Mouse (Mus musculus) kidney, embryonic 14.5 days (tissue): Measurements from ENCODE around the gene Tbc1d2b. TPM values are rescaled to one million over a fixed set of nuclear protein-coding genes. Genes with fewer than 3 reads are reported as not detected.
A peak's percentile ranks its signal among the peaks of the same experiment; 100 is the strongest.

ENCODE experiments used
- ATAC-seq: fragments of 200-750 bp; cut with Nextera tagmentation; 2 replicates; pipeline ENCODE4 v1.8.0; 2017; ENCODE audit warnings: moderate number of reproducible peaks, mild to moderate bottlenecking, moderate TSS enrichment, moderate library complexity; ENCODE audit not compliant: low FRiP score, low TSS enrichment
- H3K27ac ChIP-seq: fragments of 300-500 bp; sonication (generic); 2 replicates; pipeline ENCODE4 v1.5.1; 2014; ENCODE audit warnings: low read depth, mild to moderate bottlenecking, low read length, moderate library complexity, mixed read lengths
- H3K27me3 ChIP-seq: fragments of 300-500 bp; sonication (generic); 2 replicates; pipeline ENCODE4 v1.6.1; 2014; ENCODE audit warnings: mild to moderate bottlenecking, low read length; ENCODE audit not compliant: control insufficient read depth, insufficient read depth
- H3K36me3 ChIP-seq: fragments of 300-500 bp; sonication (generic); 2 replicates; pipeline ENCODE4 v1.6.1; 2014; ENCODE audit warnings: low read length, mixed read lengths; ENCODE audit not compliant: control insufficient read depth, insufficient read depth
- H3K4me1 ChIP-seq: fragments of 300-500 bp; sonication (generic); 2 replicates; pipeline ENCODE4 v1.6.1; 2014; ENCODE audit warnings: low read length, mixed read lengths; ENCODE audit not compliant: control insufficient read depth, insufficient read depth
- H3K4me2 ChIP-seq: fragments of 300-500 bp; sonication (generic); replicated peaks from 2 replicates; pipeline ENCODE4 v1.6.1; 2014; ENCODE audit warnings: low read depth, mild to moderate bottlenecking, low read length
- H3K4me3 ChIP-seq: fragments of 300-500 bp; sonication (generic); 2 replicates; pipeline ENCODE4 v1.5.1; 2014; ENCODE audit warnings: mild to moderate bottlenecking, low read length
- H3K9ac ChIP-seq: fragments of 300-500 bp; sonication (generic); 2 replicates; pipeline ENCODE4 v1.6.1; 2014; ENCODE audit warnings: low read depth, mild to moderate bottlenecking, low read length, moderate library complexity
- H3K9me3 ChIP-seq: fragments of 300-500 bp; sonication (generic); 2 replicates; pipeline ENCODE4 v1.6.1; 2016; ENCODE audit warnings: low read length; ENCODE audit not compliant: control insufficient read depth
- WGBS: fragments of 180-500 bp; shearing (Covaris S2); extraction: QIAGEN DNeasy Blood & Tissue Kit; methylation state at CpG from one replicate; pipeline ENCODE4 v1.1.7; 2014; 5-methylcytosine and 5-hydroxymethylcytosine counted together
- polyA plus RNA-seq: library from polyadenylated mRNA; unstranded; fragments of >200 nt; fragmentation: Nextera tagmentation; extraction: Ambion mirVana; gene quantifications from 2 replicates; pipeline ENCODE4 v1.2.1, GENCODE M21; 2014

Tbc1d2b gene
- polyA plus RNA-seq, 1 experiment from 2014 or later = 14.7 TPM

GRCm38 (mm10) chr9:90184116-90184515 is 86.5 kb downstream of the Tbc1d2b start:
- no peak overlapping the region for H3K27ac ChIP-seq
- H3K9ac ChIP-seq = peak overlapping the region; percentile 7; the same call in 1 of the 2 replicates
- H3K4me2 ChIP-seq = no peak overlapping the region

GRCm38 (mm10) chr9:90183550-90183949 is 87.1 kb downstream of the Tbc1d2b start:
- H3K36me3 ChIP-seq = peaks cover 7% of the 10 kb centered on the region; the same call in 1 of the 2 replicates
- H3K27ac ChIP-seq = no peak overlapping the region
- 78% methylated on average over 3 of the region's 3 CpGs for WGBS
- no peak overlapping the region for H3K9ac ChIP-seq
- H3K4me3 ChIP-seq = no peak overlapping the region
- ATAC-seq = no peak
- no peak overlapping the region for H3K4me2 ChIP-seq
- H3K9me3 ChIP-seq = no peaks in the 10 kb centered on the region
- H3K4me1 ChIP-seq = peaks cover 4% of the 10 kb centered on the region; the same call in 1 of the 2 replicates
- no peaks in the 10 kb centered on the region for H3K27me3 ChIP-seq

More at GRCm38 (mm10) chr9:90184116-90184515, 86.5 kb downstream of the Tbc1d2b start:
- peaks cover 11% of the 10 kb centered on the region; the same call in 1 of the 2 replicates for H3K36me3 ChIP-seq
- H3K27me3 ChIP-seq = no peaks in the 10 kb centered on the region
- H3K4me3 ChIP-seq = no peak overlapping the region
- H3K4me1 ChIP-seq = peaks cover 4% of the 10 kb centered on the region; the same call in 1 of the 2 replicates
- 0 out of 2 replicates have a peak, but pooled peaks have one; percentile 8 for ATAC-seq
- 52% methylated on average over 8 of the region's 8 CpGs for WGBS
- H3K9me3 ChIP-seq = no peaks in the 10 kb centered on the region

- Histone ChIP-seq H3K9ac (0 out of 2 replicates have a peak overlapping the region, but pooled peaks have one; percentile 7), H3K4me1 (peaks cover 4% of the 10 kb centered on the region; the same call in 1 of the 2 replicates), H3K9me3 (no peaks in the 10 kb centered on the region), H3K4me3 (no peak overlapping the region), H3K4me2 (no peak overlapping the region), H3K36me3 (peaks cover 7% of the 10 kb centered on the region; the same call in 1 of the 2 replicates), H3K27ac (no peak overlapping the region), H3K27me3 (no peaks in the 10 kb centered on the region)
- ATAC-seq = no peak
- 76% methylated on average over 18 of the region's 18 CpGs for WGBS
These were observed 87.8 kb downstream of the Tbc1d2b start for GRCm38 (mm10) chr9:90182636-90183421.

GRCm38 (mm10) chr9:90181656-90182388 is 88.8 kb downstream of the Tbc1d2b start:
- ATAC-seq = no peak
- Histone ChIP-seq H3K9me3 (no peaks in the 10 kb centered on the region), H3K27me3 (no peaks in the 10 kb centered on the region), H3K4me1 (peaks cover 4% of the 10 kb centered on the region; the same call in 1 of the 2 replicates), H3K9ac (0 out of 2 replicates have a peak overlapping the region, but pooled peaks have one; percentile 7), H3K27ac (no peak overlapping the region), H3K36me3 (peaks cover 7% of the 10 kb centered on the region; the same call in 1 of the 2 replicates), H3K4me2 (no peak overlapping the region), H3K4me3 (no peak overlapping the region)
- WGBS = 72% methylated on average over 6 of the region's 6 CpGs

DNA sequence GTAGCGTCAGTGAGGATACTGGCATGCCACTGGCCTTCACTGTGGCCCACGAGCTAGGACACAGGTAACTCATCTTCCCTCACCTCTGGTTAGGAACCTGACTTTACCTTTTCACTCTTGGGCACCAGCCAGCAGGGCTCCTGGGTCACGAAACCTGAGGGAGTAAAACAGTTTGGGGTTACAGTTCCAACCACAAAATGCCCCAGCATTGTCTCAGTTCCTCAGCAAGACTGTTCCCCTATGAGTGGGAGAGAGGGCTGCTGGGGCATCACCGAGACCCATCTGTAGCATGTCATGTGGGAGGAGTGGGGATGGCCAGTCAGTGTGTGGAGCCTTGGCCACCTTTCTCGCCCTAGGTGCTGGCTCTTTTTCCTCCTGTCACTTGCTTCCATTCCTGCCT is 91.2 kb downstream of the Tbc1d2b start:
- H3K4me2 ChIP-seq = no peak overlapping the region
- WGBS = 73% methylated on average over 5 of the region's 5 CpGs
- no peaks in the 10 kb centered on the region for H3K9me3 ChIP-seq
- peaks cover 4% of the 10 kb centered on the region; the same call in 1 of the 2 replicates for H3K4me1 ChIP-seq
- H3K4me3 ChIP-seq = no peak overlapping the region
- no peak overlapping the region for H3K27ac ChIP-seq
- H3K27me3 ChIP-seq = no peaks in the 10 kb centered on the region
- no peak for ATAC-seq
- no peak overlapping the region for H3K9ac ChIP-seq
- peaks cover 9% of the 10 kb centered on the region; the same call in 1 of the 2 replicates for H3K36me3 ChIP-seq

DNA sequence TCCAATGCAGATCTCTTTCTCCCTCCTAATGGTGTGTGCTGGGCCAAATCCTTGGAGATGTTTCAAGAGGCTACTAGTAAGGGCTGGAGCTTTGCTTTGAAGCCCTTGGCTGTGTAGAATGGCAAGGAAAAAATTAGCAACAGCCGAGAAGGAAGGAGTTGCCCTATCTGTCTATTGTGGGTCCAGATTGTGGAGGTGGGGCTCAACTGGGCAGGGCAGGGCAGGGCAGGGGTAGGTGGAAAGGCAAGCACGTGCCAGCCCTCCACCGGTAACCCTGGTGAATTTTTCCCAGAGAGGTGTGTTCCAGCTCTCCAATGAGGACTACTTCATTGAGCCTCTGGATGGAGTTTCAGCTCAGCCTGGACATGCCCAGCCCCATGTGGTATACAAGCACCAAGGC is 97.3 kb downstream of the Tbc1d2b start:
- no peaks in the 10 kb centered on the region for H3K9me3 ChIP-seq
- no peak for ATAC-seq
- WGBS = 94% methylated on average over 3 of the region's 3 CpGs

GRCm38 (mm10) chr9:90172528-90173321 is 97.9 kb downstream of the Tbc1d2b start:
- no peak for ATAC-seq
- Histone ChIP-seq H3K9me3 (no peaks in the 10 kb centered on the region), H3K9ac (no peak overlapping the region), H3K27me3 (no peaks in the 10 kb centered on the region), H3K4me1 (no peaks in the 10 kb centered on the region), H3K4me3 (no peak overlapping the region), H3K4me2 (no peak overlapping the region), H3K36me3 (peaks cover 8% of the 10 kb centered on the region; the same call in 1 of the 2 replicates), H3K27ac (no peak overlapping the region)
- whole genome bisulfite sequencing = 84% methylated on average over 8 of the region's 8 CpGs

More for the DNA sequence above, 97.3 kb downstream of the Tbc1d2b start:
- Histone ChIP-seq H3K27me3 (no peaks in the 10 kb centered on the region), H3K4me2 (no peak overlapping the region), H3K36me3 (peaks cover 13% of the 10 kb centered on the region; the same call in 1 of the 2 replicates), H3K4me1 (no peaks in the 10 kb centered on the region), H3K9ac (no peak overlapping the region), H3K27ac (no peak overlapping the region), H3K4me3 (no peak overlapping the region)

- H3K4me1 ChIP-seq = no peaks in the 10 kb centered on the region
- H3K9me3 ChIP-seq = no peaks in the 10 kb centered on the region
- no peak overlapping the region for H3K4me3 ChIP-seq
- WGBS = 97% methylated on average over 19 of the region's 19 CpGs
- H3K27ac ChIP-seq = no peak overlapping the region
- no peak overlapping the region for H3K9ac ChIP-seq
- ATAC-seq = no peak
- H3K4me2 ChIP-seq = no peak overlapping the region
- no peaks in the 10 kb centered on the region for H3K27me3 ChIP-seq
- peaks cover 8% of the 10 kb centered on the region; the same call in 1 of the 2 replicates for H3K36me3 ChIP-seq
These were observed 99.2 kb downstream of the Tbc1d2b start for GRCm38 (mm10) chr9:90171421-90171820.
